Mouse (Mus musculus) yolk sac, embryonic 10.5 days (tissue): ENCODE measurements around the gene Cobll1.

Source experiments
- DNase-seq: peaks from one replicate; pipeline ENCODE4 v3.0.0-alpha.2; 2017; ENCODE audit warnings: low spot score

The Cobll1 gene

GRCm38 (mm10) chr2:65196994-65197393 lies 42.2 kb downstream of the Cobll1 start:
- DNase-seq, result no peak

GRCm38 (mm10) chr2:65195233-65196010 lies 43.8 kb downstream of the Cobll1 start:
- no peak for DNase-seq

- DNase-seq, result no peak
Observed at GRCm38 (mm10) chr2:65193091-65193795, 46.0 kb downstream of the Cobll1 start.

GRCm38 (mm10) chr2:65191398-65191797 lies 47.8 kb downstream of the Cobll1 start:
- DNase-seq, result peak; percentile 52

- DNase-seq, result peak; percentile 24
Observed at GRCm38 (mm10) chr2:65189346-65189745, 49.9 kb downstream of the Cobll1 start.

GRCm38 (mm10) chr2:65188585-65188984 lies 50.6 kb downstream of the Cobll1 start:
- no peak for DNase-seq

GRCm38 (mm10) chr2:65187652-65188051 lies 51.6 kb downstream of the Cobll1 start:
- DNase-seq, result no peak

GRCm38 (mm10) chr2:65187164-65187563 lies 52.0 kb downstream of the Cobll1 start:
- no peak for DNase-seq

- DNase-seq, result no peak
Observed at GRCm38 (mm10) chr2:65182747-65183146, 56.5 kb downstream of the Cobll1 start.

GRCm38 (mm10) chr2:65181736-65182135 lies 57.5 kb downstream of the Cobll1 start:
- no peak for DNase-seq

GRCm38 (mm10) chr2:65181066-65181716 lies 58.0 kb downstream of the Cobll1 start:
- peak; percentile 53 for DNase-seq

- DNase-seq, result no peak
Observed at GRCm38 (mm10) chr2:65175645-65176044, 63.6 kb downstream of the Cobll1 start.

- DNase-seq, result no peak
Observed at GRCm38 (mm10) chr2:65172071-65172470, 67.1 kb downstream of the Cobll1 start.

- DNase-seq, result peak; percentile 59
Observed at GRCm38 (mm10) chr2:65171516-65171915, 67.7 kb downstream of the Cobll1 start.

GRCm38 (mm10) chr2:65170693-65171456 lies 68.3 kb downstream of the Cobll1 start:
- peak; percentile 50 for DNase-seq

- DNase-seq, result no peak
Observed at GRCm38 (mm10) chr2:65170256-65170655, 68.9 kb downstream of the Cobll1 start.

- DNase-seq, result peak; percentile 56
Observed at GRCm38 (mm10) chr2:65163990-65164389, 75.2 kb downstream of the Cobll1 start.

GRCm38 (mm10) chr2:65162625-65163024 lies 76.6 kb downstream of the Cobll1 start:
- no peak for DNase-seq

GRCm38 (mm10) chr2:65161715-65162114 lies 77.5 kb downstream of the Cobll1 start:
- no peak for DNase-seq

- DNase-seq, result no peak
Observed at GRCm38 (mm10) chr2:65157981-65158651, 81.1 kb downstream of the Cobll1 start.

GRCm38 (mm10) chr2:65157325-65157724 lies 81.9 kb downstream of the Cobll1 start:
- no peak for DNase-seq

GRCm38 (mm10) chr2:65148928-65149327 lies 90.3 kb downstream of the Cobll1 start:
- no peak for DNase-seq
